Mouse (Mus musculus) frontal cortex, postnatal 36 days (tissue): ENCODE results near the gene Gm6812.
"Not testable (repeated sequence)": the region's sequence is repeated elsewhere in the genome, so short reads cannot be mapped to it uniquely, and the experiment has no call there.

Experiments used
- DNase-seq, 2 experiments: peaks; one replicate each; pipeline ENCODE4 v3.0.0; 2022; ENCODE audit warnings: low spot score in 2 of 2

The Gm6812 gene

GRCm38 (mm10) chrX:68892953-68893352 is at the start of gene Gm6812:
Gene Gm6812 (minus strand): TSS chrX:68893053.
- not testable (repeated sequence) for DNase-seq

- DNase-seq, result no peak
These were observed 27.7 kb downstream of the Gm6812 start for GRCm38 (mm10) chrX:68865145-68865544.
